Mouse (Mus musculus) c-Kit-positive CD71-positive TER-119-positive erythroid progenitor cells, embryonic 14.5 days (primary cell): Measurements from ENCODE around the gene Nedd9.

Experiments
- DNase-seq: peaks from one replicate; pipeline ENCODE4 v3.0.0-alpha.2; 2013; ENCODE audit warnings: low spot score

Nedd9 gene

DNA sequence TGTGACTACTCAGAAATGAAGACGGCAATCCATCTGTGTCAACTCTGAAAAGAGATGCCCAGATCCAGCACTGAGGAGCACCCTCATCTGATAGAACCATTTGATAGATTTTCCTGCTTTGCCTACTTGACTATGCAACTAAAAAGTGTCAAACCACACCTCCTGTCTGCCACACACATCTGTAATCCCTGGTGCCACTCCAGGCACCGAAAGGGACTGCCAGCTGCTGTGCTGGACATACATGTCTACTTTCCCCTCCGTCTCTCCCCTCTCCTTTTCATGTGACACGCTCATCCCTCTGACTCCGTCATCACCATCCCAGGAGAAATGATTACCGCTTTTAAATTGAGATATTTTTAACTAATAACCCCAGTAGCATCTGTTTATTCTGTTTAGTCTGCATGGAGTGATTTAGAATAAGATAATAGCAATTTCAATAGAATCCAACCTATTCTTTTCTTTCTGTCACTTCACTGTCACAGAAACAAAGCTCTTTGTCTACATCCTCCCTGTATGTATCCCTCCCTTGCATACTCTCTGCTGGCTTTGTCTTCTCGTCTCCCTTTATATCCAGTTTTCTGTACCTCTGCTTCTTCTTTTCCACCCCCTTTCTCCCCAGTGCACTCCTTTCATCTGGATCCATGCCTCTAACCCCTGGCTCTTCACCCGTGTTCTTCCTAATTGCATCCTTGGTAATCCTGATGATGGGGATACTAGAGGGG, 5.0 kb upstream of the Nedd9 start:
- DNase-seq, result no peak

- no peak for DNase-seq
Observed at GRCm38 (mm10) chr13:41491522-41491921, 4.4 kb upstream of the Nedd9 start.

- no peak for DNase-seq
Observed at GRCm38 (mm10) chr13:41490282-41490681, 3.1 kb upstream of the Nedd9 start.

DNA sequence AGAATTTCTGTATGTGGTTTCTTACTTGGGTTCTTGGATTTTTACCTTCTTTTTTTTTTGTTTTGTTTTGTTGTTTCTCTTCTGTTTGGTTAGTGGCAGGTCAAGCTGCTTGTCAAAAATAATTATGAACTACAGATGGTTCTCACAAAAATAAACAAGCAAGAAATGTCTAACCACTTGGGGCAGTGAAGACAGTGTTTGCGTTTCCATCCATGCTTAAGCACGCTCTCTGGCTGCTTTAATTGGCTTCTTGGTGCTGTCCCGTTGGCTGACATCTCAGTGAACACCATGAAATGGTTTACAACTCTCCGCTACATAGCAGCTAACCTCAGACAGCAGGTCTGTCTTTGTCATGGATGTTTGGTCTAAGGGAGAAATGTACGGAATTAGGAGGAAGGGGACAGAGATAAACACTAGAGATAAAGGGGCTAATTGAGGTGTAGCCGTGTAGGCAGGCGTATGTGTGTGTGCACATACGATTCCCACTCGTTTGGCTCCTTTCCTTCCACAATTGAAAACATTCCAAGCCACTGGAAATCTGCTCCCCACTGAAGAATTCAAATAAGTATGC, 2.6 kb upstream of the Nedd9 start:
- DNase-seq, result no peak

- DNase-seq, result no peak
Observed at GRCm38 (mm10) chr13:41487409-41487743, 214 bp upstream of the Nedd9 start.

- no peak for DNase-seq
Observed at GRCm38 (mm10) chr13:41483966-41484365, 3.2 kb downstream of the Nedd9 start.

DNA sequence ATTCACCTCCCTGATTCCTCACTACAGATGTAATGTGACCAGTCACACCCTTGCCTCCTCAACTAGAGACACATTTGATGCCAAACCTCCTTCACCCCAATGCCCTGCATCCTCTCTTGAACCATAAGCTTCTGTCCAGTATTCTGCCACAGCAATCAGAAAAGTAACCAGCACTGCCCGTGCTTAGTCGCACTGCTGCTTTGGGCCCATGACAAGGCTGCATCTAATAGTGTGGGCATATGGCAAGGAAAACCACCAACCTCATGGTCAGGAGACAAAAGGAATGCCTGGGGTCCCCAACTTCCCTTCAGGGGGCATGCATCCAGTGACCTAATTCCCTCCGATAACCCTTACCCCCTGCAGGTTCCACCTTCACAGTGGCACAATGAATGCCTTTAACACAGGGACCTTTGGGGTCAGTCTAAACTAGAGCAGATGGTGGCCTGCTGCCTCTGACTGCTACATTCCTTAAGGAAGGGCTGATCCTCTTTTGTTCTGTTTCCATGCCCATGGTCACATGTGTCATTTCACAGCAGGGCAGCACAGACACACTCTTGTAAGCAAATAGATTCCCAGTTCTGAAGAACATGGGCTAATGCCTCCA, 4.7 kb downstream of the Nedd9 start:
- no peak for DNase-seq

- DNase-seq, result no peak
Observed at GRCm38 (mm10) chr13:41479737-41480435, 7.3 kb downstream of the Nedd9 start.

DNA sequence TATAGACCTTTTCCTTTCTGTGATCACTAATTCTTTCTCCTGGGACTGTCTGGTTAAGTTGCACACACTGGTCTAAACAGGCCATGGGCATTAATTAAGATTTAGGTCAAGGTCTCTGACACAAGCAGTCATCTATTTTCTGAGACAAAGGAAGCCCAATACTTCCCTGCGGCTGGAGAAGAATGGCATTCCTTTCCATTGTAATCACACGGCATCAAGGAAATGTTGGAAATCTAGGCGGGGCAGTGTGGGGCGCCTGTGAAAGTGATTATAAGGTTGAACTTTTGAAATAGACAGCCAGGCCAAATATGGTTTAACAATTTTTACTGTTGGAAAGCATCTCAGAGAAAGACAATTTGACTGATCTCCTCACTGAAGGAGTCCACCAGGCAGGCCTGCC, 10.9 kb downstream of the Nedd9 start:
- no peak for DNase-seq

GRCm38 (mm10) chr13:41474365-41474764, 12.8 kb downstream of the Nedd9 start:
- DNase-seq, result no peak

DNA sequence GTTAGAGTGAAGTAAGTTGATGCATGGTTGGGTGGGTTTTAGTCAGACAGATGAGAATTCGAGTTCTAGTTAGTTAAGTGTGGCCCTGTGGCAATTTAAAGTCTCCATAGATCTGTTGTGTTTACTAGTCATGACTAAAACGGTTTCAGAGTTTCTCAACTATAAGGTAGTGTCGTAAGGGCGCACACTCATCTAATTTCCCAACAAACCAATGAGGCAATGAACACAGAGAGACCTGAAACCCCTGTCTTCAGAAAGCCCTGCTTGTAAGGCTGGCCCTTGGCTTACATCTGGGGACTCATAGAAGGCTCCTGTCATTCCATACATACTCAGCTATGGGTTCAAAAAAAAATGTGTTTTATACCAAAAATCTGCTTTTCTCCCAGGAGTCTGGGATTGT, 13.7 kb downstream of the Nedd9 start:
- no peak for DNase-seq

GRCm38 (mm10) chr13:41472878-41473424, 14.2 kb downstream of the Nedd9 start:
- DNase-seq, result no peak

- DNase-seq, result no peak
Observed at GRCm38 (mm10) chr13:41468277-41468676, 18.9 kb downstream of the Nedd9 start.

GRCm38 (mm10) chr13:41467036-41467435, 20.1 kb downstream of the Nedd9 start:
- DNase-seq, result no peak

DNA sequence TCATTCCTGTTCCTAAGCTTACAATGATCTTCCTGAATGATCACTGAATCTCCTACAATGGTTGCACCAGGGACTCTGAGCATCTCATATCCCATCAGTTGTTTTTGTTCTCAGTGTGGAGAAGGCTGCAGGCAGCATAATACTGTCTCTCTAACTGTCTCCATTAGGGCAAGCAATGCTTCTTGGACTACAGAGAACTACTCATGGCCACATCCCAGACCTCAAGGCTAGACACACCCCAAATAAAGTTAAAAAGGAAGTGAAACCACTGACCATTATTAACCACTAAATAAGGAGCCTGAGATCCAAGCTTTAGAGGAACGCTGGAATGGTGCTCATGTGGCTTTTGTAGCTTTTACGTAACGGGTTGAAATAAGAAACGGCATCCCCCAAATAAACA, 20.5 kb downstream of the Nedd9 start:
- DNase-seq, result no peak

DNA sequence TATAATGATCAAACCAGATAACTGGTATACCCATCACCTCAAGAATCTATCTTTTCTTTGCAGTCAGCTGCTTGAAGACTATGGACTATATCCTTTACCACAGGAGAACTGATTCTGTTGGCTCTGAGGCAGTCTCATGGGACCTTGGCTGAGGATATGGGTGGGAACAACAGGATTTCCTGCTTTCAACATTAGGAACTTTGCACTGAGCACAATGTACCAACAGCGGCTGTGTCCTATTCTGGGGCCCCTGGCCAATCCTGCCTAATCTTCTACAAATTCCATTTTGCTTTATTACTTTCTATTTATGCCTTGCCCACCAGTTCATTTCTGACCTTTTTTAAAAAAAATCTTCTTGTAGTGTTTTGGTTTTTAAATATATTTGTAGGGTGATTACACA, 21.0 kb downstream of the Nedd9 start:
- no peak for DNase-seq

DNA sequence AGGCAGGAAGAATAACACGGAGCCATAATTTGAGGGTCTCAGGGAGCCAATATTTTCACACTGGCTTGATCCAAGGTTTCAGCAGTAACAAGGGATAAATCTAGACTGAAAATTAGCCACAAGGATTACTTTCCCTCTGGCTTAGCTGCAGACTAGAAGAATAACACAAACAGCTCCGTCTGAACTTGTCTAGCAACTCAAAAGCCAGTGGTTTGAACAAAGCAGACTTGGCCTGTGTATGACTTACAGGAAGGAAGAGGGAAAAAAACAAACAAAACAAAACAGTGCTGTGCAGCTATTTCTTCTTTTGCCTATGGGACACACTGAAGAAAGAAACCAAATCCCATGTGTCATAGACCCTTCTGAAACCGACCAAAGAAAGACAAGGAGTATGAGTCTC, 25.7 kb downstream of the Nedd9 start:
- no peak for DNase-seq

DNA sequence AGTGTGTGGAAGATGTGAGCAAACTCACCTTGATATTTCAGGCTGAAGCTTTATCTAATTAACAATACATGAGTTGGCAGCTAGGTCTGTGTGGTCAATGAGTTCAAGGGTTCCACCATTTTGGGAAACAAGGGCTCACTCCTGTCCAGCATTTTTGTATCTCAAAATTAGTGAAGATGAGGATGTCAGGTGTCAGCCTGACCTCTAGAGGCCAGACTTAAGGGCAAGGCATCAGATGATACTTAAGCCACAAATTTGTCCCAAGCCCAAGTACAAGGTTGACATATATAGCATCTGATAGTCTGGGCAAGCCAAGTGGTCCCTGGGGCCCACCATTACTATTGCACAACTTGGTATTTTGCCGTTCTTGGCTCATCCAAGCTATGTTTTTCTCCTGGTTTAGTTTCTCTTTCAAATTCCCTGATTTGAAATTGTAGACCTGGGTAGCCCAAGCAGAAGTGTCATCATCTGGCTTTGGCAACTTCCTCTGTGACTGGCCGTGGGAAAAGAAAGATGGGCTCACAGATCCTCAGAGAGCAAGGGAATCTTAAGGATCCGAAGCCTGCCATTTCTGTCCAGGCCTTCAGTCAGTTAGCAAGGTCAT, 27.4 kb downstream of the Nedd9 start:
- no peak for DNase-seq

GRCm38 (mm10) chr13:41458709-41459108, 28.5 kb downstream of the Nedd9 start:
- DNase-seq, result no peak

DNA sequence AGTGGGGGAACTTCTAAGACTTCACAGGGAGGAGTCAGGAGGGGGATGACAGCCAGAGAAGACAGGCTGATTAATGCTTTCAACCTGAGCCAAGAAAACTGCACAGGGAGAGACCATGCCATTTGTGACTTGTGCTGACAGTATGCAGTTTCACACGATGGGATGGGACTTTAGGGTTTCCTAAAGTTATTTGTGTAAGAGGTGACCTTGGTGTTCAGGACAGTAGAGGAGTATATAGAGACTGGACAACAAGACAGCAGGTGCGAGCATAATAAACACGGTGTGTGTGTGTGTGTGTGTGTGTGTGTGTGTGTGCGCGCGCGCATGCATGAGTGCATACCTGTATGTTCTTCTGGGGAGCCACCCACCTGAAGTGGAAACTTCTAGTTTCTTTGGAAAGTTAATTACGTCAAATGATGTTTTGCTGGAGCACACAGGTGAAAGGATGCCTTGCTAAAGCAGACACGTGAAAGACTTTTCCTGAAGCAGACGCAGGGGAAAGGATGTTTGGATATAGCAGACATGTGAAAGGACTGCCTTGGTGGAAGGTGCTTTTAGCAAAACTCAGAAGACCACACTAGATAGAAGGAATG, 29.3 kb downstream of the Nedd9 start:
- DNase-seq, result no peak

GRCm38 (mm10) chr13:41457030-41457797, 29.9 kb downstream of the Nedd9 start:
- no peak for DNase-seq
